In genomic region chr11:60932503-60933020, GRCm38 (mm10) we compare ENCODE assay signal across 8 mouse cellular contexts. TPM values are rescaled to one million over a fixed set of nuclear protein-coding genes. Genes with fewer than 3 reads are reported as not detected.
DNase-seq lines count a peak whose midpoint lies in the region; ATAC-seq lines count a peak whose summit lies in the region.

No protein-coding gene starts in this region.

- H3K27me3 ChIP-seq in intestine, embryonic 15.5 days (replicated peaks): no peaks in the 10 kb centered on the region
- no peaks in the 10 kb centered on the region for H3K27me3 ChIP-seq in neural tube, embryonic 12.5 days (replicated peaks)

- ATAC-seq in intestine, embryonic 15.5 days: 0 out of 2 replicates have a peak, but pooled peaks have one; percentile 3
- no peak for ATAC-seq in neural tube, embryonic 12.5 days (ENCODE audit: low FRiP score, low read depth)
- no peak for ATAC-seq in megakaryocyte progenitor cell, adult 5-6 weeks (replicated peaks; ENCODE audit: poor library complexity)

- peak overlapping the region; percentile 76 for H3K4me2 ChIP-seq in intestine, embryonic 15.5 days (replicated peaks)
- H3K4me2 ChIP-seq in neural tube, embryonic 12.5 days (replicated peaks): peak overlapping the region; percentile 89

- 2% methylated on average over 7 of the region's 7 CpGs for WGBS in intestine, embryonic 15.5 days
- WGBS in neural tube, embryonic 12.5 days: 7% methylated on average over 7 of the region's 7 CpGs

- peak overlapping the region; percentile 95 for H3K4me3 ChIP-seq in intestine, embryonic 15.5 days (replicated peaks)
- H3K4me3 ChIP-seq in neural tube, embryonic 12.5 days: peak overlapping the region; percentile 74

- peaks cover 51% of the 10 kb centered on the region for H3K4me1 ChIP-seq in intestine, embryonic 15.5 days (replicated peaks)
- H3K4me1 ChIP-seq in neural tube, embryonic 12.5 days: peaks cover 25% of the 10 kb centered on the region

- peak overlapping the region; percentile 95 for H3K9ac ChIP-seq in intestine, embryonic 15.5 days
- H3K9ac ChIP-seq in neural tube, embryonic 12.5 days: peak overlapping the region; percentile 82

- H3K9me3 ChIP-seq in intestine, embryonic 15.5 days: no peaks in the 10 kb centered on the region
- no peaks in the 10 kb centered on the region for H3K9me3 ChIP-seq in neural tube, embryonic 12.5 days

- peak overlapping the region; percentile 82 for H3K27ac ChIP-seq in intestine, embryonic 15.5 days
- H3K27ac ChIP-seq in neural tube, embryonic 12.5 days: no peak overlapping the region

- DNase-seq in adrenal gland, adult 2 months: peak; percentile 45
- no peak for DNase-seq in adrenal gland, adult 18-20 months (ENCODE audit: low spot score in 2 of 2)
- peak; percentile 26 for DNase-seq in spleen, adult 12 weeks (ENCODE audit: low spot score)
- DNase-seq in spleen, postnatal 14 days (ENCODE audit: low spot score in 2 of 2): no peak
- DNase-seq in urinary bladder, adult 2 months (ENCODE audit: low spot score): no peak

- H3K36me3 ChIP-seq in intestine, embryonic 15.5 days: no peaks in the 10 kb centered on the region
- H3K36me3 ChIP-seq in neural tube, embryonic 12.5 days: no peaks in the 10 kb centered on the region

RNA-seq across cellular contexts. Expression of gene Map2k3, which starts 0.7 kb away (rescaled TPM):
- total RNA-seq in adrenal gland, adult 2 months (2021): 100 to 1,000 TPM in 1 of 2 experiments, 10 to 100 TPM in 1; 91.3 to 101 TPM
- polyA plus RNA-seq in adrenal gland, adult 2 months (2012; rRNA removed): 110 and 145 TPM in 2 replicates
- 100 to 1,000 TPM in 1 of 2 experiments, 10 to 100 TPM in 1; 71.7 to 116 TPM for total RNA-seq in adrenal gland, adult 18-20 months (2021)
- 127 and 144 TPM in 2 replicates for polyA plus RNA-seq in intestine, embryonic 15.5 days (2015; fragmentation: Nextera tagmentation; extraction: Ambion mirVana)
- 40.7 and 41.7 TPM in 2 replicates for polyA plus RNA-seq in neural tube, embryonic 12.5 days (2016; fragmentation: Nextera tagmentation; extraction: Ambion mirVana)
- 29.9 and 32.7 TPM in 2 replicates for total RNA-seq in megakaryocyte progenitor cell, adult 5-6 weeks (2015)
- total RNA-seq in megakaryocyte progenitor cell, adult 5-6 weeks (2017): 13.5 and 17.5 TPM in 2 replicates
- 44.0 and 46.6 TPM in 2 replicates for polyA plus RNA-seq in urinary bladder, adult 2 months (2012; rRNA removed)

RNA-seq across cellular contexts. Expression of gene Natd1, which starts 18.0 kb away (rescaled TPM):
- 10 to 100 TPM; 17.7 to 20.1 TPM for total RNA-seq in adrenal gland, adult 2 months (2021)
- polyA plus RNA-seq in adrenal gland, adult 2 months (2012; rRNA removed): 38.3 and 40.9 TPM in 2 replicates
- total RNA-seq in adrenal gland, adult 18-20 months (2021): 10 to 100 TPM; 21.6 to 22.9 TPM
- 9.6 and 11.9 TPM in 2 replicates for polyA plus RNA-seq in intestine, embryonic 15.5 days (2015; fragmentation: Nextera tagmentation; extraction: Ambion mirVana)
- polyA plus RNA-seq in neural tube, embryonic 12.5 days (2016; fragmentation: Nextera tagmentation; extraction: Ambion mirVana): 27.2 and 28.8 TPM in 2 replicates
- total RNA-seq in megakaryocyte progenitor cell, adult 5-6 weeks (2015): 2.2 and 2.3 TPM in 2 replicates
- total RNA-seq in megakaryocyte progenitor cell, adult 5-6 weeks (2017): 0.67 and 0.98 TPM in 2 replicates
- polyA plus RNA-seq in urinary bladder, adult 2 months (2012; rRNA removed): 23.2 and 24.0 TPM in 2 replicates

RNA-seq across cellular contexts. Expression of gene Tmem11, which starts 53.5 kb away (rescaled TPM):
- total RNA-seq in adrenal gland, adult 2 months (2021): 10 to 100 TPM; 37.0 to 62.2 TPM
- polyA plus RNA-seq in adrenal gland, adult 2 months (2012; rRNA removed): 74.9 and 88.3 TPM in 2 replicates
- 10 to 100 TPM; 47.8 to 55.9 TPM for total RNA-seq in adrenal gland, adult 18-20 months (2021)
- 62.9 and 70.9 TPM in 2 replicates for polyA plus RNA-seq in intestine, embryonic 15.5 days (2015; fragmentation: Nextera tagmentation; extraction: Ambion mirVana)
- polyA plus RNA-seq in neural tube, embryonic 12.5 days (2016; fragmentation: Nextera tagmentation; extraction: Ambion mirVana): 52.3 and 53.0 TPM in 2 replicates
- 23.9 and 30.3 TPM in 2 replicates for total RNA-seq in megakaryocyte progenitor cell, adult 5-6 weeks (2015)
- 66.9 and 71.3 TPM in 2 replicates for total RNA-seq in megakaryocyte progenitor cell, adult 5-6 weeks (2017)
- 46.7 and 51.1 TPM in 2 replicates for polyA plus RNA-seq in urinary bladder, adult 2 months (2012; rRNA removed)

Comparison
In these comparisons a context has a peak if more than half of its experiments do, and no peak if none do; other contexts are left out.
1. DNase-seq: peak in adrenal gland, adult 2 months (single experiment) and spleen, adult 12 weeks (single experiment); none in adrenal gland, adult 18-20 months (0 of 2), spleen, postnatal 14 days (0 of 2) and urinary bladder, adult 2 months (single experiment).